Mouse (Mus musculus): ENCODE measurements around the gene Tcp1. TPM values are rescaled to one million over a fixed set of nuclear protein-coding genes. Genes with fewer than 3 reads are reported as not detected.

The Tcp1 gene
- polyA plus RNA-seq, 1 experiment from 2014 or later = 304 TPM

DNA sequence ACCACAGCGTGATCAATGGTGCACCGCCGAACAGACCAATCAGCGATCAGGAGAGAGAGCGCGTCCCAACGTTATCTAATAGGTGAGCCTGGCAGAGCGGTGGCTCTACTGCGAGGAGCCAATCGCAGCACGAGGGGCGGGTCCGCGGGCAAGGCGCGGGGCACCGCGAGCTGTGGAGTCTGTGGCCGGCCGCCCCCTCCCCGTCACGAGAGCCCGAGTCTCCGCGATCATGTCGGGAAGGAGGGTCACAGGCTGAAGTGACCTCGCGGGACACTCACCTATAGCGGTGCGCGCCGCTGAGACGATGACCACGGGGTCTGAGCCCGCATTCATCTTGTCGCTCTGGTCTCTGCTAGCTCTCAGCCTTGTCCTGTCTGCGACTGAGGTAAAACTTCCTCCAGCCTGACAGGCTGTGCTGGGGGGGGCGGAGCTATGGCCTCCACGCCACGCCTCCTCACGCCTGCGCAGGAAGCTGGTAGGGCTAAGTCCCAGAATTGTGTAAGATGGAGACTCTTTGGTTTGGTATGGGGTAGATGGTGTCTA is 44.9 kb downstream of the Tcp1 start, which contains the start of gene Acat2:
Gene Acat2, minus strand, starts transcription at position 417 of the 543 bp plus-strand sequence.
- DNase-seq (ENCODE audit: low spot score) (peak; percentile 97), ATAC-seq (replicated peaks; ENCODE audit: low FRiP score, low read depth) (peak; percentile 98)
- Histone ChIP-seq H3K27ac (peak within 1 kb of the TSS; percentile 70; the same call in 1 of the 2 replicates), H3K4me2 (ENCODE audit: low read length) (peak within 1 kb of the TSS; percentile 65), H3K4me3 (replicated peaks; ENCODE audit: low read depth, low read length) (peak within 1 kb of the TSS; percentile 54), H3K27me3 (ENCODE audit: insufficient read depth, low read length) (no peaks in the 10 kb centered on the region), H3K9ac (ENCODE audit: low read depth, low read length) (peak within 1 kb of the TSS; percentile 31), H3K36me3 (ENCODE audit: insufficient read depth, low read length) (0 out of 2 replicates have a peak, but pooled peaks cover 3% of the 10 kb centered on the region), H3K4me1 (replicated peaks; ENCODE audit: insufficient read depth, low read length) (0 out of 2 replicates have a peak, but pooled peaks cover 4% of the 10 kb centered on the region), H3K9me3 (replicated peaks; ENCODE audit: low read length) (no peaks in the 10 kb centered on the region)
- TF ChIP-seq CTCF (IDR thresholded peaks at IDR 0.05; ENCODE audit: low read depth) = no peak
- 0% methylated on average over 38 of the region's 42 CpGs for WGBS

DNA sequence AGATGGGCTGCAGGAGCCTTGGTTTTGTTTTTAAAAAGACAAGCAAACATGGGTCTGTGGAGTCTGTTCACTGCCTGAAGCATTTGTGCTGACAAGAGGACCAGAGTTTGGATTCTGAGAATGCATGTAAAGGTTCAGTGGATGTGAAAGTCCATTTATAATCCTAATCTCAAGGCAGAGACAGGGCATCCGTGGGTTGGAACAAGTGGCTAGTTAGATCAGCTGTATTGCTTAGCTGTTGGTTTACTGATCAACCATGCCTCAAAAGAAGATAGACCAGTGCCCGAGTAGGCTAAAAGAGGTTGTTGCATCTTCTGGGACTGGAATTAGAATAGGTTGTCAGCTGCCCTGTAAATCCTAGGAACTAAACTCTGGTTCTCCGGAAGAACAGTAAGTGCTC is 48.0 kb downstream of the Tcp1 start:
- ATAC-seq (replicated peaks; ENCODE audit: low FRiP score, low read depth) = no peak
- no peak overlapping the region for H3K27ac ChIP-seq
- H3K4me2 ChIP-seq (ENCODE audit: low read length) = no peak overlapping the region
- 0 out of 2 replicates have a peak, but pooled peaks cover 4% of the 10 kb centered on the region for H3K4me1 ChIP-seq (replicated peaks; ENCODE audit: insufficient read depth, low read length)
- TF ChIP-seq CTCF (IDR thresholded peaks at IDR 0.05; ENCODE audit: low read depth) = no peak
- no peaks in the 10 kb centered on the region for H3K9me3 ChIP-seq (replicated peaks; ENCODE audit: low read length)
- DNase-seq (ENCODE audit: low spot score) = peak; percentile 7
- 0 out of 2 replicates have a peak, but pooled peaks cover 14% of the 10 kb centered on the region for H3K36me3 ChIP-seq (ENCODE audit: insufficient read depth, low read length)
- no peak overlapping the region for H3K4me3 ChIP-seq (replicated peaks; ENCODE audit: low read depth, low read length)
- H3K27me3 ChIP-seq (ENCODE audit: insufficient read depth, low read length) = no peaks in the 10 kb centered on the region
- no peak overlapping the region for H3K9ac ChIP-seq (ENCODE audit: low read depth, low read length)
- WGBS = 61% methylated on average over 3 of the region's 3 CpGs

DNA sequence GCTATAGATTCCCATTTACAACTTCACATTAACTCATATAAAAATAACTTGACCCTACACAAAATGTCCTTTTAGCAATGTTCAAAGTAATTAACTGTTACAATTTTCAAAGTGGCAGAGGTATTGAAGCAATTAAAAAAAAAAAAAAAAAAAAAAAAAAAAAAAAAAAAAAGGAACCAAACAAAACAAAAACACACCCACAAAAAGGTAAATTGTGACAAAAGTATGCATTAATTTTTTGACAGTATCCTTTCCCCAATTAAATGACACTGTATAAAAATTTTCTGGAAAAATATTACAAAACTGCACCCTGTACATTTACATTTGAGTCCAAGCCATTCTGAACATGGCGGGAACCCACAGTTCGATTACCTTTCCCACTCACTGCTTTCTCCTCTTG is 51.7 kb downstream of the Tcp1 start:
- H3K27ac ChIP-seq = no peak overlapping the region
- H3K27me3 ChIP-seq (ENCODE audit: insufficient read depth, low read length) = no peaks in the 10 kb centered on the region
- H3K9ac ChIP-seq (ENCODE audit: low read depth, low read length) = no peak overlapping the region
- no peak for TF ChIP-seq CTCF (IDR thresholded peaks at IDR 0.05; ENCODE audit: low read depth)
- H3K4me2 ChIP-seq (ENCODE audit: low read length) = no peak overlapping the region
- no peaks in the 10 kb centered on the region for H3K4me1 ChIP-seq (replicated peaks; ENCODE audit: insufficient read depth, low read length)
- H3K9me3 ChIP-seq (replicated peaks; ENCODE audit: low read length) = no peaks in the 10 kb centered on the region
- DNase-seq (ENCODE audit: low spot score) (no peak), ATAC-seq (replicated peaks; ENCODE audit: low FRiP score, low read depth) (no peak)
- H3K36me3 ChIP-seq (ENCODE audit: insufficient read depth, low read length) = 0 out of 2 replicates have a peak, but pooled peaks cover 20% of the 10 kb centered on the region
- H3K4me3 ChIP-seq (replicated peaks; ENCODE audit: low read depth, low read length) = no peak overlapping the region
- WGBS = 84% methylated on average over 2 of the region's 2 CpGs

DNA sequence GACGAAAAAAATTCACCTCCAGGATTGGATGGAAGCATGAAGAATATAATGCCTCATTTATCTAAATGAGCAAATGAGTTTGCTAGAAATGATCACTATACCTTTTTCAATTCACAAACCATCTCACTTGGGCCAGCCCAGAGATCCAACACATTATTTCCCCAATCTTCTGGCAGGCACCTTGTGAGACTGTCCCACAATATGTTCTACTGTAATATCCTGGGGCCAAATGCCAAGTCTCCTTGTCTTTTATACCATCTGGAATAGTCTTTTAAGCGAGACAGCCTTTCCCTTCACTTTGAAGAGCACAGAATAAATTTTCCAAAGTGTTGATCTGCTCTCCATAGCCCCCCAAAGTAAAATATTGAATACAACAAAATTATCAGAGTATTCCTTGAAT is 58.4 kb downstream of the Tcp1 start:
- Histone ChIP-seq H3K36me3 (ENCODE audit: insufficient read depth, low read length) (peaks cover 19% of the 10 kb centered on the region; the same call in 1 of the 2 replicates), H3K4me1 (replicated peaks; ENCODE audit: insufficient read depth, low read length) (no peaks in the 10 kb centered on the region), H3K9ac (ENCODE audit: low read depth, low read length) (no peak overlapping the region), H3K27ac (no peak overlapping the region), H3K9me3 (replicated peaks; ENCODE audit: low read length) (no peaks in the 10 kb centered on the region), H3K4me2 (ENCODE audit: low read length) (no peak overlapping the region), H3K4me3 (replicated peaks; ENCODE audit: low read depth, low read length) (no peak overlapping the region), H3K27me3 (ENCODE audit: insufficient read depth, low read length) (no peaks in the 10 kb centered on the region)
- 83% methylated on average over 2 of the region's 2 CpGs for WGBS
- no peak for TF ChIP-seq CTCF (IDR thresholded peaks at IDR 0.05; ENCODE audit: low read depth)
- DNase-seq (ENCODE audit: low spot score) (no peak), ATAC-seq (replicated peaks; ENCODE audit: low FRiP score, low read depth) (no peak)

Other genes with a start within 250 kb of the Tcp1 start
- 57.4 and 70.3 TPM in 2 replicates for gene Slc22a1, start 239.9 kb upstream of the Tcp1 start, polyA plus RNA-seq (2015; fragmentation: Nextera tagmentation; extraction: Ambion mirVana)
- 16.1 and 16.7 TPM in 2 replicates for gene Igf2r, start 146.0 kb upstream of the Tcp1 start, polyA plus RNA-seq (2015; fragmentation: Nextera tagmentation; extraction: Ambion mirVana)
- gene Mas1, start 47.6 kb upstream of the Tcp1 start, polyA plus RNA-seq (2015; fragmentation: Nextera tagmentation; extraction: Ambion mirVana) = 0.20 and 0.75 TPM in 2 replicates
- not detected in 2 replicates for gene Mrgprh, start 39.7 kb upstream of the Tcp1 start, polyA plus RNA-seq (2015; fragmentation: Nextera tagmentation; extraction: Ambion mirVana)
- gene Pnldc1, start 5.5 kb upstream of the Tcp1 start, polyA plus RNA-seq (2015; fragmentation: Nextera tagmentation; extraction: Ambion mirVana) = 0.59 and 1.1 TPM in 2 replicates
- 133 and 140 TPM in 2 replicates for gene Mrpl18, start 644 bp downstream of the Tcp1 start, polyA plus RNA-seq (2015; fragmentation: Nextera tagmentation; extraction: Ambion mirVana)
- gene Acat3, start 24.9 kb downstream of the Tcp1 start, polyA plus RNA-seq (2015; fragmentation: Nextera tagmentation; extraction: Ambion mirVana) = 4.4 and 5.4 TPM in 2 replicates
- gene Acat2, start 45.0 kb downstream of the Tcp1 start, polyA plus RNA-seq (2015; fragmentation: Nextera tagmentation; extraction: Ambion mirVana) = 103 and 119 TPM in 2 replicates
- gene Wtap, start 78.5 kb downstream of the Tcp1 start, polyA plus RNA-seq (2015; fragmentation: Nextera tagmentation; extraction: Ambion mirVana) = 143 and 150 TPM in 2 replicates
- gene Sod2, start 91.1 kb downstream of the Tcp1 start, polyA plus RNA-seq (2015; fragmentation: Nextera tagmentation; extraction: Ambion mirVana) = 295 and 310 TPM in 2 replicates
- gene Gpr31b, start 136.6 kb downstream of the Tcp1 start, polyA plus RNA-seq (2015; fragmentation: Nextera tagmentation; extraction: Ambion mirVana) = 0.10 and 0.12 TPM in 2 replicates
- 0.16 and 0.23 TPM in 2 replicates for gene Tcp10b, start 145.4 kb downstream of the Tcp1 start, polyA plus RNA-seq (2015; fragmentation: Nextera tagmentation; extraction: Ambion mirVana)
- gene Unc93a, start 216.1 kb downstream of the Tcp1 start, polyA plus RNA-seq (2015; fragmentation: Nextera tagmentation; extraction: Ambion mirVana) = not detected in 2 replicates

Data from kidney, postnatal 0 days (tissue).